Mouse (Mus musculus) G1E (cell line): ENCODE measurements at regions not wholly inside any gene's neighbourhood (a gene's known extent, or its start where the extent isn't known, plus 50 kb on each side); places are given as distances from the start of the nearest gene placed in this dataset.

ENCODE experiments used
- ATAC-seq: 2 replicates; pipeline ENCODE4 v1.8.0; 2016; ENCODE audit warnings: mild to moderate bottlenecking; ENCODE audit not compliant: insufficient number of reproducible peaks, poor library complexity, low FRiP score, severe bottlenecking; ENCODE audit errors: extremely low read depth
- DNase-seq: peaks from one replicate; pipeline ENCODE4 v3.0.0; 2012; ENCODE audit warnings: low spot score
- H3K27me3 ChIP-seq: 2 replicates; pipeline ENCODE4 v1.6.1; 2012; ENCODE audit warnings: mild to moderate bottlenecking, low read length, inconsistent platforms; ENCODE audit not compliant: insufficient read depth
- H3K36me3 ChIP-seq: replicated peaks from 2 replicates; pipeline ENCODE3; 2012; ENCODE audit warnings: mild to moderate bottlenecking, inconsistent platforms
- H3K4me1 ChIP-seq: 2 replicates; pipeline ENCODE4 v1.6.1; 2012; ENCODE audit warnings: low read depth, low read length, inconsistent platforms, mixed read lengths; ENCODE audit not compliant: insufficient read depth
- H3K4me3 ChIP-seq: 2 replicates; pipeline ENCODE4 v1.5.1; 2012; ENCODE audit warnings: low read depth, mild to moderate bottlenecking, inconsistent platforms, low read length, moderate library complexity, mixed read lengths
- H3K9me3 ChIP-seq: replicated peaks from 2 replicates; pipeline ENCODE4 v1.6.1; 2012; ENCODE audit warnings: inconsistent platforms
- CTCF ChIP-seq: IDR thresholded peaks from 2 replicates; pipeline ENCODE4 v1.5.1; 2012; ENCODE audit warnings: low read depth, low read length, inconsistent platforms, mixed read lengths
- GATA1 ChIP-seq: IDR thresholded peaks from 2 replicates; pipeline ENCODE4 v1.6.1; 2012; ENCODE audit warnings: borderline replicate concordance, low read length, inconsistent platforms, mixed read lengths
- GATA2 ChIP-seq: IDR thresholded peaks from 2 replicates; pipeline ENCODE4 v1.6.1; 2012; ENCODE audit warnings: low read depth, low read length, inconsistent platforms, borderline replicate concordance
- POLR2AphosphoS5 ChIP-seq: IDR thresholded peaks from 2 replicates; pipeline ENCODE4 v1.6.1; 2012; ENCODE audit warnings: low read depth, low read length, inconsistent platforms; ENCODE audit not compliant: insufficient replicate concordance
- TAL1 ChIP-seq: conservative IDR thresholded peaks from 2 replicates; pipeline ENCODE4 v1.6.1; 2012; ENCODE audit warnings: low read depth, low read length, inconsistent platforms, mixed read lengths

GRCm38 (mm10) chr1:186234536-186234935 is 117.4 kb upstream of the Lyplal1 start:
- no peak for DNase-seq
- H3K9me3 ChIP-seq = peaks cover 25% of the 10 kb centered on the region
- TF ChIP-seq POLR2AphosphoS5 (no peak), TAL1 (no peak), GATA1 (no peak), GATA2 (no peak), CTCF (no peak)
- H3K27me3 ChIP-seq = no peaks in the 10 kb centered on the region
- no peak for ATAC-seq
- no peak overlapping the region for H3K4me3 ChIP-seq
- H3K36me3 ChIP-seq = no peaks in the 10 kb centered on the region
- H3K4me1 ChIP-seq = no peaks in the 10 kb centered on the region

DNA sequence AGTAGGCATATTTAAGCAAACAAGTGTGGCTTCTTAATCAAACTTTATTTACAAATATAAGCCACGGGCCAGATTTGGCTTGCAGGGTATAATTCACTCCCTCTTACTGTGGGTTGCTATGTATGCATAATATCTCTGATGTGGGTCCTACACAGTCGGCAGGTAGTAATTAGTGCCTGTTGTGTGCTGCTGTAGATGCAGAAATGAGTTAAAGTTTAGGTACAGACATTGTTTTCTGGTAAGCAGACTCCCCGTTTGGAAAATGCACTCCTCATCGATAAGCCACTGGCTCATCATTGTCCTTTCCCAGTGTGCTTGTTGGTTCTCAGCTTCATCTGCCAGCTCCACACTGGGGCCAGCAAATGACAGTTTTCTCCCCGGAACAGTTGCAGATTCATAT is 113.4 kb upstream of the Lyplal1 start:
- ATAC-seq (no peak), DNase-seq (no peak)
- H3K36me3 ChIP-seq = no peaks in the 10 kb centered on the region
- no peaks in the 10 kb centered on the region for H3K27me3 ChIP-seq
- H3K4me1 ChIP-seq = no peaks in the 10 kb centered on the region
- H3K9me3 ChIP-seq = peaks cover 34% of the 10 kb centered on the region
- TF ChIP-seq POLR2AphosphoS5 (no peak), GATA1 (no peak), TAL1 (no peak), GATA2 (no peak), CTCF (no peak)
- H3K4me3 ChIP-seq = no peak overlapping the region

DNA sequence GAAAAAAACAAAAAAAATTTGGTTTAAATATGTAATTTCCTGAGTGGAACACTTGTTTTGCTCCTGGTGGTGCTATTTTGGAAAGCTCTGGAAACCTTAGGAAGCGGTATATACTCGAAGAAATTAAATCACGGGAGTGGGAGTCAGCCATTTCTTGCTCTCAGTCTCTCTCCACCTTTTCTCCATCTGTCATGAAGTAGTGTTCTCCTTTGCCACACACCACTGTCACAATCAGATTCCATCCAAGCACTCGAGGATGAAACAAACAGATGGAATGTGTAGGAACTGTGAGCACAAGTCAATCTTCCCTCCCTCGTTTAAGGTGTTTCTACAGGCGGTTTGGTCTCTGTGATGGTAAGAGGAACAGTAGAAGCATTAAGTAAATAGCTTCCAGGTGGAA is 112.7 kb upstream of the Lyplal1 start:
- no peak for DNase-seq
- TF ChIP-seq CTCF = no peak
- H3K27me3 ChIP-seq = no peaks in the 10 kb centered on the region

DNA sequence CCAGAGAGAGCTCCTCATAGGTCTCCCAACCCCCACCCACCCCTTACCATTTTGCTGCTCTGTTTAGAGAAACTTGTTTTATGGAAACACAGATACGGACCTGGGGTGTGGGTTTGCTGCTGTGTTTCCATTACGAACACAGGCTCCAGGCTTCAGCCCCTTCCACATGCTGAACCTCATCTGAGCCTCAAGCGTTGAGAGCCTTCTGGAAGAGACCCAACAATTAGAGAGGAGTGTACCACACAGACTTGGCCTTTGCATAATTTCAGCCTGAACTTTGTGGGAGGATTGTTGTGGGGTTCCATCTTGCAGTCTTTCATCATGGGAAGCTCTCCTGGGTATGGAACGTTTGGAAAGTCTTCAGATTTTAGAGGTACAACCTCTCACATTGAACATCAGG is 111.3 kb upstream of the Lyplal1 start:
- Histone ChIP-seq H3K4me1 (no peaks in the 10 kb centered on the region), H3K36me3 (no peaks in the 10 kb centered on the region), H3K9me3 (peaks cover 40% of the 10 kb centered on the region), H3K4me3 (no peak overlapping the region), H3K27me3 (no peaks in the 10 kb centered on the region)
- ATAC-seq (no peak), DNase-seq (no peak)
- TF ChIP-seq CTCF (no peak), GATA2 (no peak), TAL1 (no peak), GATA1 (no peak), POLR2AphosphoS5 (no peak)

More for the DNA sequence above, 112.7 kb upstream of the Lyplal1 start:
- H3K36me3 ChIP-seq = no peaks in the 10 kb centered on the region
- H3K4me3 ChIP-seq = no peak overlapping the region
- peaks cover 34% of the 10 kb centered on the region for H3K9me3 ChIP-seq
- H3K4me1 ChIP-seq = no peaks in the 10 kb centered on the region
- no peak for ATAC-seq

GRCm38 (mm10) chr1:186224231-186224630 is 107.1 kb upstream of the Lyplal1 start:
- no peak overlapping the region for H3K4me3 ChIP-seq
- peaks cover 35% of the 10 kb centered on the region for H3K9me3 ChIP-seq
- H3K36me3 ChIP-seq = no peaks in the 10 kb centered on the region
- no peaks in the 10 kb centered on the region for H3K27me3 ChIP-seq
- TF ChIP-seq CTCF (no peak), GATA2 (no peak), TAL1 (no peak), POLR2AphosphoS5 (no peak)
- no peak for DNase-seq
- no peaks in the 10 kb centered on the region for H3K4me1 ChIP-seq
- no peak for ATAC-seq

- DNase-seq (no peak), ATAC-seq (no peak)
- H3K27me3 ChIP-seq = no peaks in the 10 kb centered on the region
- H3K9me3 ChIP-seq = peaks cover 34% of the 10 kb centered on the region
- TF ChIP-seq GATA2 (no peak), POLR2AphosphoS5 (no peak), TAL1 (no peak), GATA1 (no peak), CTCF (no peak)
- H3K4me1 ChIP-seq = no peaks in the 10 kb centered on the region
- no peaks in the 10 kb centered on the region for H3K36me3 ChIP-seq
- no peak overlapping the region for H3K4me3 ChIP-seq
Measured at GRCm38 (mm10) chr1:186223417-186223816, 106.3 kb upstream of the Lyplal1 start.

DNA sequence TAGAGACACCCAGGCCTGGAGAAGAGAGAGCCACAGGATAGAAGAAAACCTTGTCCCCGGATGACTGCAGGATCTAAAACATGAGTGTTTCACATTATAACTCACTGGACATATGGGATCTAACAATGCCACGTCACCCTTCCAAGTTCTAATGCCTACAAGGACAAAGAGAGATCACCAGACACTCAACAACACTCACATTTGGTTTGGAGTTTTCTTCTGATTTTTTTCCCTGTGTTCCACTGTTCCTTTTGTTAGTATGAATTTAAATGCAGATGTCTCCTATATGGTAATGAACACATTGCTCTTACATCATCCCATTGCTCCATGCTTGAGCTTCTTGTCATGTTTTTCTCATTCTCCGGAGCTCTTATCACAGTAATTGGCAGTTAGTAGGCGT is 101.9 kb upstream of the Lyplal1 start:
- TF ChIP-seq TAL1 (no peak), CTCF (no peak), GATA1 (no peak), POLR2AphosphoS5 (no peak), GATA2 (no peak)
- H3K27me3 ChIP-seq = no peaks in the 10 kb centered on the region
- no peaks in the 10 kb centered on the region for H3K36me3 ChIP-seq
- H3K9me3 ChIP-seq = peaks cover 23% of the 10 kb centered on the region
- ATAC-seq (no peak), DNase-seq (no peak)
- no peak overlapping the region for H3K4me3 ChIP-seq
- no peaks in the 10 kb centered on the region for H3K4me1 ChIP-seq
